8 mouse cellular contexts compared by ENCODE assay signal in the genomic region with DNA sequence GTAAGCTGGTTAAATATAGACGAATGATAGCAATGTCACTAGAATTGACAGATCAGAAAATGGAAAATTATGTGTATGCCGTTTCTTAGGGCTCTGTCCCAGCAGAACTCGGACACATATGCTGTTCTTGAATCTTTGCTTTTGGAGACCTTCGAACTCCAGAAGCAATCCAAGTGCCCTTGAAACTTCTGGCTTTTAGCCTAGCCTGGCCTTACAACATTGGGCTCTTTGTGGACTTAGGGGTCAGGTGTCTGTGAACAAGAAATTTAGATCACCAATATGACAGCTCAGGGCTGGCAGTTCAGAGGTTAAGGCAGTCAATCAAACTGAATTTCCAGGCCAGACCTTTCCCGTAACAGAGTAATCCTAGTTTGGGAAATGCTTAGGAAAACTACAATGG. TPM values are rescaled to one million over a fixed set of nuclear protein-coding genes. Genes with fewer than 3 reads are reported as not detected.
A peak's percentile ranks its signal among the peaks of the same experiment; 100 is the strongest.
DNase-seq lines count a peak whose midpoint lies in the region; ATAC-seq and TF ChIP-seq lines count a peak whose summit lies in the region.

No protein-coding gene starts in this region.

- no peaks in the 10 kb centered on the region for H3K36me3 ChIP-seq in testis, adult 2 months (ENCODE audit: control insufficient read depth, insufficient read depth, low read length)
- no peaks in the 10 kb centered on the region for H3K36me3 ChIP-seq in liver, embryonic 13.5 days

- DNase-seq in adrenal gland, adult (ENCODE audit: inconsistent age in 2 of 2, low spot score in 1 of 2): peak; percentile 49 to 89
- DNase-seq in adrenal gland, postnatal 25 days: no peak
- DNase-seq in testis, postnatal 10 days (ENCODE audit: low spot score): no peak
- no peak for DNase-seq in liver, embryonic 13.5 days
- no peak for DNase-seq in cerebellum, adult 8-10 months
- DNase-seq in layer of hippocampus, adult 18-20 months (ENCODE audit: low spot score in 2 of 2): no peak
- no peak for DNase-seq in gastrocnemius, adult 8-10 months (ENCODE audit: low spot score in 2 of 2)

- no peak for ATAC-seq in liver, embryonic 13.5 days (ENCODE audit: low read depth)

- no peaks in the 10 kb centered on the region for H3K9me3 ChIP-seq in liver, embryonic 13.5 days (replicated peaks)

- H3K4me1 ChIP-seq in testis, adult 2 months (ENCODE audit: control insufficient read depth, insufficient read depth, low read length): peaks cover 12% of the 10 kb centered on the region
- H3K4me1 ChIP-seq in liver, embryonic 13.5 days (replicated peaks): peaks cover 44% of the 10 kb centered on the region

- no peak overlapping the region for H3K27ac ChIP-seq in testis, adult 2 months (ENCODE audit: control insufficient read depth, insufficient read depth, low read depth, low read length)
- H3K27ac ChIP-seq in liver, embryonic 13.5 days: peak overlapping the region; percentile 92; the same call in 1 of the 2 replicates

- H3K4me2 ChIP-seq in liver, embryonic 13.5 days: peak overlapping the region; percentile 98

- TF ChIP-seq POLR2A in testis, adult 2 months (IDR thresholded peaks at IDR 0.05; ENCODE audit: control insufficient read depth, low read depth, low read length): no peak

- WGBS in liver, embryonic 13.5 days (ENCODE audit: insufficient replicate concordance): 52% methylated on average over 5 of the region's 5 CpGs

- peak overlapping the region; percentile 98 for H3K4me3 ChIP-seq in testis, adult 2 months (ENCODE audit: control insufficient read depth, low read depth, low read length)
- H3K4me3 ChIP-seq in liver, embryonic 13.5 days (replicated peaks): peak overlapping the region; percentile 97

- no peak for TF ChIP-seq CTCF in testis, adult 2 months (IDR thresholded peaks at IDR 0.05; ENCODE audit: control insufficient read depth, insufficient read depth, insufficient replicate concordance, low read depth, low read length)

- no peaks in the 10 kb centered on the region for H3K27me3 ChIP-seq in testis, adult 2 months (ENCODE audit: control insufficient read depth, insufficient read depth, low read length)
- no peaks in the 10 kb centered on the region for H3K27me3 ChIP-seq in liver, embryonic 13.5 days

- peak overlapping the region; percentile 96 for H3K9ac ChIP-seq in liver, embryonic 13.5 days

RNA-seq across cellular contexts. Expression of a gene that starts 1.1 kb away (rescaled TPM):
- total RNA-seq in adrenal gland, postnatal 25 days (2021): 9.4 and 13.3 TPM in 2 replicates
- 3.8 and 4.1 TPM in 2 replicates for polyA plus RNA-seq in testis, adult 2 months (2012; rRNA removed)
- polyA plus RNA-seq in liver, embryonic 13.5 days (2015; fragmentation: Nextera tagmentation; extraction: Ambion mirVana): 1.1 and 1.3 TPM in 2 replicates
- total RNA-seq in layer of hippocampus, adult 18-20 months (2021): 10 to 100 TPM; 18.5 to 19.4 TPM
- 1 to 10 TPM; 4.7 to 5.5 (median 4.9) TPM for total RNA-seq in gastrocnemius, adult 8-10 months (2022)

Comparison
In these comparisons a context has a peak if more than half of its experiments do, and no peak if none do; other contexts are left out.
1. DNase-seq: peak in adrenal gland, adult (2 of 2); none in adrenal gland, postnatal 25 days (single experiment), testis, postnatal 10 days (single experiment), liver, embryonic 13.5 days (single experiment), cerebellum, adult 8-10 months (single experiment), layer of hippocampus, adult 18-20 months (0 of 2) and gastrocnemius, adult 8-10 months (0 of 2).